Mouse (Mus musculus) skeletal muscle tissue, postnatal 0 days (tissue): ENCODE measurements around the gene Dcaf5. TPM values are rescaled to one million over a fixed set of nuclear protein-coding genes. Genes with fewer than 3 reads are reported as not detected.

Experiments
- microRNA-seq, 2 experiments: library from miRNA; unstranded; fragments of <30 nt; microRNA quantifications; one replicate each; pipeline ENCODE4; 2016
- polyA plus RNA-seq: library from polyadenylated mRNA; unstranded; fragments of >200 nt; fragmentation: Nextera tagmentation; extraction: Ambion mirVana; gene quantifications from 2 replicates; pipeline ENCODE4 v1.2.1, GENCODE M21; 2015

The Dcaf5 gene
- 7.7 and 8.0 TPM in 2 replicates for polyA plus RNA-seq

DNA sequence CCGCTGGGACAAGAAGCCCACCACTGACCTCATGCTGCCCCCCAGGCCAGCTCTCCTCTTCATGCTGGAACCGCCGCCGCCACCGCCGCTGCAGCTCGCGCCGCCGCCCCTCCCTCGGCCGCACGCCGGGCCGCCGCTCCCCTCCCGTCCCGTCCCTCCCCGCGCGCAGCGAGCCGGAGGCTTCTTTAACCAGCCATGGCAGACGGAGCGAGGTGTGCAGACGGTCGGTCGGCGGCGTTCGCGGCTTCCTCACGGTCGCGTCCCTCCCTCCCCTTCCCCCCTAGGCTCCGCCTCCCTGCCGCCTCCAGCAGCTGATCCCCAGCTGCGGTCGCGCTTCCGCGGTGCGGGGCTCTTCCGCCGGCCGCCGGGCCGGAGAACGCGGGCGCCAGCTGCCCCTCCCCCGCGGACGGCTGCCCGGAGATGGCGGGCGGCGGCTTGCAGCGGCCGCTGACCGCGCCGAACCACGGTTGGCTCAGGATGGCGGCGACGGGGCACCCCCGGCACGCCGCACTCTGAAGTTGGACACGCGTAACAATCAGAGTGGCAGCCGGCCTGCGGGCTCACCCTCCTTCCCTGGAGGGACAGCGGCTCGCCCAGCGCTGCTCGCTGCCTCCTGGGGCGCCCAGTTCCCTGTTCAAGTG lies at the start of gene Dcaf5:
Gene Dcaf5, minus strand, starts transcription at position 266 of the 641 bp plus-strand sequence.

DNA sequence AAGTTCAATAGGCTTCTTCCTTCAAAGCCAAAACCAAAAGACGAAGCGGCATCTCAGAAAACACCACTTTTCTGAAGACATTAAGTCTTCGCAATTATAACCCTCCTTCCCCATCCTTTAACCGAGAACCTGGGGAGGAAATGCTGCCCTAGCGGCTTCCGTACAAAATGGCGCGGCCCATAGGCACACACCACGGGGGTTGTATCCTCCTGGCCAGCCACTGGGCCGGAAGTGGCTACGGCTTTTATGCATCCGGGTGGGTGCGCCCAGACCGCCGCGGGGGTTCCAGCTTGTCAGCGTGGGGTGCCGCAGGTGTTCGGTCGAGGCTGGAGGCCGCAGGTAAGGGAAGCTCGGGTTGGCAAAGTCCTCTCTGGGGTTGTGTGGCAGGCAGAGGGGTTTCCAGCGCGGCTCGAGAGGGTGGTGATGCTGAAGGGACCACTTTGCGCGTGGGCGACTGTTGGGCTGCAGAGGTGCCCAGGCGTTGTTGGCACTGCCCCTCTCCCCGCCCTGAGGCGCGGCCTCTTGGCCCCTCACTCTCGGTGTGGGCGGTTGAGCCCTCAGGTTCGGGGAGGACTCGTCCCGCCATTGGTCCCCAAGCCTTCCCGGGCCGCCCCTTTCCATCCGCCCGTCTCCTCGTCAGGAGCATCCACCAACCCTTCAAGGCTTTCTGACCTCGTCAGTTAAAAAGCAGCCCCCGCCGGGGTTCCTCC lies 26.7 kb upstream of the Dcaf5 start, which contains the start of gene Exd2:
Gene Exd2, plus strand, starts transcription at position 154 of the 710 bp plus-strand sequence.

Small RNA genes within 50 kb of the gene (microRNA-seq; reads per million reads assigned to microRNA genes)
- gene Mir1843a, result 54.9 to 58.3 reads per million in 2 experiments

Other genes with a start within 250 kb of the Dcaf5 start
- 6.6 and 8.9 TPM in 2 replicates for gene Actn1, start 176.2 kb downstream of the Dcaf5 start, polyA plus RNA-seq
- gene Exd2, start 26.5 kb upstream of the Dcaf5 start, polyA plus RNA-seq, result 17.0 and 21.1 TPM in 2 replicates
- 16.3 and 21.6 TPM in 2 replicates for gene Galnt16, start 81.7 kb upstream of the Dcaf5 start, polyA plus RNA-seq
- 7.7 and 8.7 TPM in 2 replicates for gene Slc39a9, start 207.3 kb upstream of the Dcaf5 start, polyA plus RNA-seq
- gene Erh, start 207.7 kb upstream of the Dcaf5 start, polyA plus RNA-seq, result 74.0 and 80.7 TPM in 2 replicates